Mouse (Mus musculus) lung, postnatal 0 days (tissue): ENCODE measurements around the gene Mical2. TPM values are rescaled to one million over a fixed set of nuclear protein-coding genes. Genes with fewer than 3 reads are reported as not detected.

Source experiments
- ATAC-seq: fragments of 200-750 bp; cut with Nextera tagmentation; 2 replicates; pipeline ENCODE4 v1.8.0; 2017; ENCODE audit warnings: moderate library complexity
- DNase-seq: peaks from one replicate; pipeline ENCODE4 v3.0.0-alpha.2; 2016; ENCODE audit warnings: low spot score
- H3K27ac ChIP-seq: fragments of 300-500 bp; sonication (generic); 2 replicates; pipeline ENCODE4 v1.5.1; 2014; ENCODE audit warnings: antibody characterized with exemption, mild to moderate bottlenecking, low read length, mixed read lengths
- H3K27me3 ChIP-seq: fragments of 300-500 bp; sonication (generic); replicated peaks from 2 replicates; pipeline ENCODE4 v1.6.1; 2014; ENCODE audit warnings: low read length, mixed read lengths; ENCODE audit not compliant: insufficient read depth
- H3K36me3 ChIP-seq: fragments of 300-500 bp; sonication (generic); 2 replicates; pipeline ENCODE4 v1.6.1; 2014; ENCODE audit warnings: low read length, mixed read lengths; ENCODE audit not compliant: insufficient read depth
- H3K4me1 ChIP-seq: fragments of 300-500 bp; sonication (generic); 2 replicates; pipeline ENCODE4 v1.6.1; 2014; ENCODE audit warnings: antibody characterized with exemption, low read depth, low read length, mixed read lengths; ENCODE audit not compliant: insufficient read depth
- H3K4me2 ChIP-seq: fragments of 300-500 bp; sonication (generic); replicated peaks from 2 replicates; pipeline ENCODE4 v1.6.1; 2014; ENCODE audit warnings: low read depth, mild to moderate bottlenecking, low read length, moderate library complexity, mixed read lengths
- H3K4me3 ChIP-seq: fragments of 300-500 bp; sonication (generic); 2 replicates; pipeline ENCODE4 v1.5.1; 2014; ENCODE audit warnings: low read depth, low read length
- H3K9ac ChIP-seq: fragments of 300-500 bp; sonication (generic); replicated peaks from 2 replicates; pipeline ENCODE4 v1.6.1; 2014; ENCODE audit warnings: low read depth, mild to moderate bottlenecking
- H3K9me3 ChIP-seq: fragments of 300-500 bp; sonication (generic); 2 replicates; pipeline ENCODE4 v1.6.1; 2016; ENCODE audit warnings: low read length, mixed read lengths
- CTCF ChIP-seq: IDR thresholded peaks from 2 replicates; pipeline ENCODE4 v1.5.1; 2016; ENCODE audit warnings: antibody characterized with exemption, mild to moderate bottlenecking
- EP300 ChIP-seq: IDR thresholded peaks from 2 replicates; pipeline ENCODE4 v1.6.1; 2016; ENCODE audit warnings: antibody characterized with exemption, mild to moderate bottlenecking, control low read depth
- whole genome bisulfite sequencing: fragments of 180-500 bp; shearing (Covaris S2); extraction: QIAGEN DNeasy Blood & Tissue Kit; methylation state at CpG from one replicate; pipeline ENCODE4 v1.1.7; 2014; 5-methylcytosine and 5-hydroxymethylcytosine counted together
- polyA plus RNA-seq: library from polyadenylated mRNA; unstranded; fragments of >200 nt; fragmentation: Nextera tagmentation; extraction: Ambion mirVana; gene quantifications from 2 replicates; pipeline ENCODE4 v1.2.1, GENCODE M21; 2015

Mical2 gene
- polyA plus RNA-seq, 1 experiment from 2014 or later = 19.7 TPM

- Histone ChIP-seq H3K27ac (peak overlapping the region; percentile 68), H3K36me3 (no peaks in the 10 kb centered on the region), H3K4me3 (no peak overlapping the region), H3K4me2 (no peak overlapping the region), H3K27me3 (no peaks in the 10 kb centered on the region), H3K4me1 (peaks cover 18% of the 10 kb centered on the region; the same call in 1 of the 2 replicates), H3K9me3 (no peaks in the 10 kb centered on the region), H3K9ac (no peak overlapping the region)
- TF ChIP-seq EP300 (no peak), CTCF (no peak)
- no peak for ATAC-seq
- WGBS = 63% methylated on average over 6 of the region's 6 CpGs
- DNase-seq = no peak
Observed at GRCm38 (mm10) chr7:112454380-112454779, 228.7 kb downstream of the Mical2 start.

GRCm38 (mm10) chr7:112454951-112455350 lies 229.3 kb downstream of the Mical2 start:
- H3K27ac ChIP-seq = no peak overlapping the region
- peaks cover 18% of the 10 kb centered on the region; the same call in 1 of the 2 replicates for H3K4me1 ChIP-seq

GRCm38 (mm10) chr7:112455566-112456110 lies 230.0 kb downstream of the Mical2 start:
- no peak overlapping the region for H3K4me3 ChIP-seq
- WGBS = 69% methylated on average over 5 of the region's 5 CpGs
- no peaks in the 10 kb centered on the region for H3K36me3 ChIP-seq
- H3K4me1 ChIP-seq = peaks cover 18% of the 10 kb centered on the region; the same call in 1 of the 2 replicates
- no peak for DNase-seq
- no peak overlapping the region for H3K9ac ChIP-seq
- ATAC-seq = no peak
- H3K27ac ChIP-seq = no peak overlapping the region
- no peaks in the 10 kb centered on the region for H3K9me3 ChIP-seq
- TF ChIP-seq CTCF (no peak), EP300 (no peak)
- no peaks in the 10 kb centered on the region for H3K27me3 ChIP-seq
- H3K4me2 ChIP-seq = no peak overlapping the region

More at GRCm38 (mm10) chr7:112454951-112455350, 229.3 kb downstream of the Mical2 start:
- Histone ChIP-seq H3K4me3 (no peak overlapping the region), H3K9ac (no peak overlapping the region), H3K27me3 (no peaks in the 10 kb centered on the region), H3K9me3 (no peaks in the 10 kb centered on the region), H3K36me3 (no peaks in the 10 kb centered on the region), H3K4me2 (no peak overlapping the region)
- no peak for ATAC-seq
- DNase-seq = no peak
- TF ChIP-seq CTCF (no peak), EP300 (no peak)
- WGBS = 80% methylated on average over 2 of the region's 2 CpGs

- DNase-seq (peak; percentile 41), ATAC-seq (no peak)
- Histone ChIP-seq H3K4me1 (peaks cover 18% of the 10 kb centered on the region; the same call in 1 of the 2 replicates), H3K9me3 (no peaks in the 10 kb centered on the region), H3K36me3 (no peaks in the 10 kb centered on the region), H3K27ac (no peak overlapping the region), H3K9ac (no peak overlapping the region), H3K4me2 (no peak overlapping the region), H3K27me3 (no peaks in the 10 kb centered on the region), H3K4me3 (no peak overlapping the region)
- TF ChIP-seq EP300 = 0 out of 2 replicates have a peak, but pooled peaks have one; percentile 7
- no peak for TF ChIP-seq CTCF
- 58% methylated on average over 4 of the region's 4 CpGs for WGBS
Observed at GRCm38 (mm10) chr7:112457373-112457772, 231.7 kb downstream of the Mical2 start.

GRCm38 (mm10) chr7:112457920-112458319 lies 232.3 kb downstream of the Mical2 start:
- H3K9me3 ChIP-seq = no peaks in the 10 kb centered on the region
- TF ChIP-seq EP300 (no peak), CTCF (no peak)
- H3K4me2 ChIP-seq = no peak overlapping the region
- no peak for DNase-seq
- no peak overlapping the region for H3K9ac ChIP-seq
- peaks cover 18% of the 10 kb centered on the region; the same call in 1 of the 2 replicates for H3K4me1 ChIP-seq
- no peak overlapping the region for H3K4me3 ChIP-seq
- peak overlapping the region; percentile 20; the same call in 1 of the 2 replicates for H3K27ac ChIP-seq
- H3K27me3 ChIP-seq = no peaks in the 10 kb centered on the region
- H3K36me3 ChIP-seq = no peaks in the 10 kb centered on the region
- ATAC-seq = no peak
- 83% methylated on average over 4 of the region's 4 CpGs for WGBS

- H3K9me3 ChIP-seq = no peaks in the 10 kb centered on the region
- no peaks in the 10 kb centered on the region for H3K27me3 ChIP-seq
- H3K9ac ChIP-seq = no peak overlapping the region
- H3K4me2 ChIP-seq = no peak overlapping the region
- peak overlapping the region; percentile 20; the same call in 1 of the 2 replicates for H3K27ac ChIP-seq
- 62% methylated on average over 5 of the region's 5 CpGs for WGBS
- TF ChIP-seq EP300 = no peak
- no peak for TF ChIP-seq CTCF
- no peaks in the 10 kb centered on the region for H3K36me3 ChIP-seq
- H3K4me1 ChIP-seq = peaks cover 18% of the 10 kb centered on the region; the same call in 1 of the 2 replicates
- peak; percentile 28 for DNase-seq
- H3K4me3 ChIP-seq = no peak overlapping the region
- ATAC-seq = peak; percentile 18; the same call in 1 of the 2 replicates
Observed at GRCm38 (mm10) chr7:112458440-112458839, 232.8 kb downstream of the Mical2 start.

Other genes with a start within 250 kb of the Mical2 start
- 33.1 and 36.4 TPM in 2 replicates for gene Usp47, start 202.4 kb upstream of the Mical2 start, polyA plus RNA-seq
- 82.5 and 88.3 TPM in 2 replicates for gene Dkk3, start 66.8 kb upstream of the Mical2 start, polyA plus RNA-seq
- 70.0 and 79.3 TPM in 2 replicates for gene Parva, start 201.6 kb downstream of the Mical2 start, polyA plus RNA-seq